Mouse (Mus musculus): ENCODE measurements at regions not wholly inside any gene's neighbourhood (a gene's known extent, or its start where the extent isn't known, plus 50 kb on each side); places are given as distances from the start of the nearest gene placed in this dataset.

DNA sequence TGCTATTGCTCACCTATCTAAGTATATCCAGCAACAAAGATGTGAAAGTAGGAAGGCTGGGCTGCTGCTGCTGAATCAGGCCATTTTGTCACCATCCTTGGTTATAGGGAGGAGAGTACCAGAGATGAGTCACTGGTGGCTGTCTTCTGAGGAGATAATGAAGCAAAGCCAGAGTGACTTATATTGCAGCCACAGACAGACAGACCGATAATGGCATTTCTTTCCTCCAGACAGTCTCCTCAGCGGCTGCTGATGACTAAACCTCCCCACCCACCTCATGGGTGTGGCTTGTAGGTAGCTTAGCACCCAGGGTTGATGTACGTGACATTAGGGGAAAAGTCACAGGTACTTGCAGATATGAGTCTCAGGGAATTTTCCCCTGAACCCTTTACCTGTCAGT is 136.1 kb upstream of the Jun start:
- H3K4me1 ChIP-seq (ENCODE audit: control insufficient read depth in 1 of 2, insufficient read depth in 2 of 2, low read length in 2 of 2) = peaks cover 0 to 7% of the 10 kb centered on the region in 2 experiments; a peak in 2 of 4 replicates
- no peak overlapping the region for H3K9ac ChIP-seq (ENCODE audit: control insufficient read depth, low read depth, low read length, poor library complexity, severe bottlenecking)
- H3K79me2 ChIP-seq (ENCODE audit: control insufficient read depth, insufficient read depth, low read length, poor library complexity) = no peaks in the 10 kb centered on the region
- peak; percentile 74 for DNase-seq (ENCODE audit: low read depth, low spot score)
- H3K27ac ChIP-seq (ENCODE audit: control insufficient read depth, low read depth, low read length) = no peak overlapping the region
- H3K9me3 ChIP-seq (replicated peaks; ENCODE audit: insufficient read depth, low read length) = no peaks in the 10 kb centered on the region
- peaks cover 0 to 3% of the 10 kb centered on the region in 2 experiments; a peak in 2 of 4 replicates for H3K36me3 ChIP-seq (ENCODE audit: control insufficient read depth in 1 of 2, insufficient read depth in 2 of 2, low read length in 2 of 2)
- H3K27me3 ChIP-seq (ENCODE audit: control insufficient read depth in 1 of 2, insufficient read depth in 2 of 2, low read length in 2 of 2) = no peaks in the 10 kb centered on the region
- H3K4me3 ChIP-seq (ENCODE audit: control insufficient read depth in 1 of 2, insufficient read depth in 1 of 2, low read depth in 2 of 2, low read length in 2 of 2) = no peak overlapping the region
- TF ChIP-seq RCOR1 (IDR thresholded peaks at IDR 0.05; ENCODE audit: low read depth, low read length) = 0 out of 2 replicates have a peak, but pooled peaks have one; percentile 35
- no peak for TF ChIP-seq CHD2 (IDR thresholded peaks at IDR 0.05; ENCODE audit: low read length)
- 0 out of 2 replicates have a peak, but pooled peaks have one; percentile 16 for TF ChIP-seq TCF12 (IDR thresholded peaks at IDR 0.05; ENCODE audit: low read depth, low read length)
- no peak for TF ChIP-seq MAZ (IDR thresholded peaks at IDR 0.05; ENCODE audit: low read depth, low read length)
- peak; percentile 71 for TF ChIP-seq GATA1 (IDR thresholded peaks at IDR 0.05; ENCODE audit: low read depth, low read length)
- no peak for TF ChIP-seq MYB (IDR thresholded peaks at IDR 0.05; ENCODE audit: low read depth, low read length)
- TF ChIP-seq POLR2A (IDR thresholded peaks at IDR 0.05; ENCODE audit: control insufficient read depth in 1 of 2, insufficient read depth in 1 of 2, low read depth in 1 of 2, low read length in 2 of 2, poor library complexity in 1 of 2) = no peak
- no peak for TF ChIP-seq ZKSCAN1 (IDR thresholded peaks at IDR 0.05; ENCODE audit: low read depth, low read length)
- peak; percentile 59; the same call in 1 of the 2 replicates for TF ChIP-seq ETS1 (IDR thresholded peaks at IDR 0.05; ENCODE audit: low read depth, low read length)
- no peak for TF ChIP-seq USF1 (IDR thresholded peaks at IDR 0.05; ENCODE audit: low read depth, low read length)
- no peak for TF ChIP-seq USF2 (IDR thresholded peaks at IDR 0.05; ENCODE audit: borderline replicate concordance in 1 of 2, insufficient read depth in 1 of 2, low read depth in 1 of 2, low read length in 2 of 2)
- TF ChIP-seq SMC3 (IDR thresholded peaks at IDR 0.05; ENCODE audit: low read depth, low read length) = no peak
- TF ChIP-seq CTCF (IDR thresholded peaks at IDR 0.05 in 2 of 3, conservative IDR thresholded peaks at IDR 0.05 in 1 of 3; ENCODE audit: control insufficient read depth in 1 of 3, insufficient read depth in 1 of 3, low read depth in 2 of 3, low read length in 3 of 3, poor library complexity in 1 of 3, severe bottlenecking in 1 of 3) = no peak
- TF ChIP-seq ZC3H11A (IDR thresholded peaks at IDR 0.05; ENCODE audit: low read depth, low read length) = no peak
- no peak for TF ChIP-seq MYC (IDR thresholded peaks at IDR 0.05; ENCODE audit: low read depth, low read length)
- no peak for TF ChIP-seq ELF1 (IDR thresholded peaks at IDR 0.05; ENCODE audit: low read depth, low read length)
- TF ChIP-seq GABPA (IDR thresholded peaks at IDR 0.05; ENCODE audit: low read depth, low read length) = no peak
- TF ChIP-seq CHD1 (IDR thresholded peaks at IDR 0.05; ENCODE audit: low read depth, low read length) = no peak
- no peak for TF ChIP-seq UBTF (IDR thresholded peaks at IDR 0.05; ENCODE audit: borderline replicate concordance, insufficient read depth, low read depth, low read length)
- TF ChIP-seq HCFC1 (IDR thresholded peaks at IDR 0.05; ENCODE audit: low read depth, low read length) = no peak
- no peak for TF ChIP-seq MEF2A (IDR thresholded peaks at IDR 0.05; ENCODE audit: extremely low read depth, insufficient replicate concordance, low read depth, low read length, poor library complexity, severe bottlenecking)
- no peak for TF ChIP-seq TBP (IDR thresholded peaks at IDR 0.05; ENCODE audit: low read depth, low read length)
- no peak for TF ChIP-seq MXI1 (IDR thresholded peaks at IDR 0.05; ENCODE audit: low read depth, low read length)
- 0 out of 2 replicates have a peak, but pooled peaks have one; percentile 73 for TF ChIP-seq JUND (IDR thresholded peaks at IDR 0.05; ENCODE audit: low read depth, low read length)
- TF ChIP-seq NELFE (IDR thresholded peaks at IDR 0.05; ENCODE audit: low read depth, low read length) = no peak
- TF ChIP-seq NRF1 (IDR thresholded peaks at IDR 0.05; ENCODE audit: insufficient read depth, low read depth, low read length, poor library complexity, severe bottlenecking) = no peak
- TF ChIP-seq POLR2AphosphoS2 (IDR thresholded peaks at IDR 0.05; ENCODE audit: low read length) = no peak
- TF ChIP-seq BHLHE40 (IDR thresholded peaks at IDR 0.05; ENCODE audit: borderline replicate concordance, low read depth, low read length) = no peak
- TF ChIP-seq E2F4 (IDR thresholded peaks at IDR 0.05; ENCODE audit: borderline replicate concordance, low read depth, low read length) = no peak
- no peak for TF ChIP-seq POLR2AphosphoS5 (IDR thresholded peaks at IDR 0.05; ENCODE audit: borderline replicate concordance, low read depth, low read length)
- no peak for TF ChIP-seq RAD21 (IDR thresholded peaks at IDR 0.05; ENCODE audit: low read depth, low read length)
- peak; percentile 45 to 64 for TF ChIP-seq EP300 (IDR thresholded peaks at IDR 0.05; ENCODE audit: low read depth in 1 of 2, low read length in 2 of 2)
- TF ChIP-seq ZMIZ1 (IDR thresholded peaks at IDR 0.05; ENCODE audit: low read depth, low read length) = no peak
- no peak for TF ChIP-seq MAX (IDR thresholded peaks at IDR 0.05; ENCODE audit: low read length)
- TF ChIP-seq TAL1 (IDR thresholded peaks at IDR 0.05; ENCODE audit: low read length) = peak; percentile 19; the same call in 1 of the 2 replicates
- TF ChIP-seq SIN3A (IDR thresholded peaks at IDR 0.05; ENCODE audit: low read length) = no peak
- TF ChIP-seq MAFK (IDR thresholded peaks at IDR 0.05; ENCODE audit: borderline replicate concordance, low read depth, low read length) = no peak
- no peak for TF ChIP-seq KAT2A (conservative IDR thresholded peaks at IDR 0.05; ENCODE audit: low read depth, low read length)
